Comparison of ENCODE assay signal across 10 mouse cellular contexts in the genomic region with DNA sequence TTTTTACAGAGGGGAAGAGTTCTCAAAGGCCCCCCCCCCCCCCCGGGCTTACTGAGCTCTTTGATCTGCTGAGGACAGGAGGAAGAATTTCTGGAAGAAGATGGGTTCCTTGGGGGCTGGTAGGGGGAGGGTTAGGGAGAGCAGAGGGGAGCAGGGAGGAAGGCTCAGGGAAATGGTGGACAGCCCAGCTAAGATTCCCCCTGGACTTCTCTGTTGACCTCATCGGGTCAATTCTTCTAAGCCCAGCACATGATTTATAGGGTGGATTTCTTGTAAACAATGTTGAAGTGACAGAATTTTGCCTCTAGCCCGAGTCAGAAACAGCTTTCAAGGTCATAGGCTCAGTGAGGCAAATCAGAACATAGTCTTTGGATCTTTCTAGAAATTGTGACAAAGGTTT.
"Had no signal": no experiment of that assay in that cellular context is flagged by ENCODE, and none has a peak within 500 bp of the region (broad histone marks: within the 10 kb centered on the region; RNA-seq: fewer than 3 reads in every experiment).

No protein-coding gene starts in this region.

- H3K9ac ChIP-seq: liver, embryonic 15.5 days; midbrain, embryonic 13.5 days had no signal

- H3K36me3 ChIP-seq: limb, embryonic 10.5 days; liver, embryonic 15.5 days; midbrain, embryonic 13.5 days had no signal

- H3K27me3 ChIP-seq: liver, embryonic 15.5 days; midbrain, embryonic 13.5 days had no signal

- DNase-seq: kidney, adult 18-20 months; right cerebral cortex, adult 18-20 months; right cerebral cortex, postnatal 25 days; thymus, postnatal 4 days had no signal

- H3K27ac ChIP-seq: hindbrain, postnatal 0 days; limb, embryonic 10.5 days; liver, embryonic 15.5 days; midbrain, embryonic 13.5 days; stomach, postnatal 0 days had no signal

- H3K4me2 ChIP-seq: liver, embryonic 11.5 days; liver, embryonic 15.5 days; midbrain, embryonic 13.5 days had no signal

- H3K4me3 ChIP-seq: limb, embryonic 10.5 days; liver, embryonic 15.5 days; midbrain, embryonic 13.5 days had no signal

- H3K4me1 ChIP-seq: limb, embryonic 10.5 days; liver, embryonic 15.5 days; midbrain, embryonic 13.5 days had no signal

- ATAC-seq: hindbrain, postnatal 0 days; midbrain, embryonic 13.5 days had no signal

- H3K9me3 ChIP-seq: limb, embryonic 10.5 days; liver, embryonic 15.5 days; midbrain, embryonic 13.5 days had no signal
